Mouse (Mus musculus) WW6 (cell line): ENCODE measurements around the gene Lgr6.

Experiments
- DNase-seq: peaks from one replicate; pipeline ENCODE4 v3.0.0-alpha.2; 2013; ENCODE audit warnings: low read depth, low spot score

Gene Lgr6

DNA sequence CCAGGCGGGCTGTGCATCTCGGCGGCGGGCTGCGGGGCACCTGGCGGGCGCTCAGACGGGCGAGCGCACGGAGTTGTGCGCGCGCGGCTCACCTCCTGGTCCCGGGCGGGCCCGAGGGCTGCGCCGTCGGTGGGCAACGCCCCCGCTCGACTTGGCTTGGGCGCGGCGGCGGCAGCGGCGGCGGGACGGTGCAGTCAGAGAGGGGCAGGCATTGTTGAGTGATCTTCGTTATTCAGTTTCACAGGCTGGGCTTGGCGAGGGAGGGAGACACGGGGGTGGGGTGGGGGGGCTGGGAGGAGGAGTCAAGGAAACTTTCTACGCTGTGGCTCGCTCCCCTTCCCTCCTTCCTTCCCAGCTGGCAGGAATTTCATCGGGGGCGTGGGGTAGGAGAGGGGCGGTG, at the start of gene Lgr6:
Gene Lgr6, minus strand, starts transcription at position 153 of the 400 bp plus-strand sequence.
- DNase-seq, result no peak

DNA sequence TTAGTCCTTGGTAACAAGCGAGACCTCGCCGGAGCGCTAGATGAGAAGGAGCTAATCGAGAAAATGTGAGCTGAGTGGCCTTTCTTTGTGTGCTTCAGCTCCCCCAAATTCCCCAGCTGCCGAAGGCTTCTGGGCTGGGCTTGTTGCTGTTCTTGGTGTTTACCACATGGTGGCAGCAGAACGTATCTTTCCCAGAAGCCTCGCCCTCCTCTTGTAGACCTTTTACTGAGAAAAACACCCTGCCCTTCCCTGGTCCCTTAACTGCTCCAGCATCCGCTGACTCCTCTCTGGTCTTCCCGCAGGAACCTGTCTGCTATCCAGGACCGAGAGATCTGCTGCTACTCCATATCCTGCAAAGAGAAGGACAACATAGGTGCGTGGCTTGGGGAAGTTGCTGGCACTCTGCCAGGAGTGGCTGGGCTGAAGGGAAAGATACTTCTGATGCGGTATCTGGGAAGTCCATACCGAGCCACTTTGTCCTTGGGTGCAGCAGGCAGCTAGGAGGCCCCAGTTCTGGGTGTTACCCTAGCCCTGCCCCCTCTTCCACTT, 49.4 kb upstream of the Lgr6 start:
- DNase-seq, result peak; percentile 79

DNA sequence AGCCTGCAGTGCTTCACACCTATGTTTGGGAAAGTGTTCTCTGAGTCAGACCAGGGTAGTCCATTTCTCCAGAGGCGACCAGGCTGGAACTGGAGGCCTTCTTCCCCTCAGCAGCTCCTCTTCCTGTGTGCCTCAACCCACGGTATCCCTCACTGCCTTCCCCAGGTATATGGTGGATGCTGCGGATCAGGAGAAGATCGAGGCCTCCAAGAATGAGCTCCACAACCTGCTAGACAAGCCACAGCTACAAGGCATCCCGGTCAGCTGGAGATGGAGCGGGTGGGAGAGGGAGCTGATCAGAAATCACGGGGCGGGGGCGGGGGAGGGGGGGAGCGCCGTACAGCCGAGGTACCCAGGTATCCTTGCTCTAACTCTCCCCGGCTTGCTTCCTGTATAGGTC, 48.9 kb upstream of the Lgr6 start:
- no peak for DNase-seq

DNA sequence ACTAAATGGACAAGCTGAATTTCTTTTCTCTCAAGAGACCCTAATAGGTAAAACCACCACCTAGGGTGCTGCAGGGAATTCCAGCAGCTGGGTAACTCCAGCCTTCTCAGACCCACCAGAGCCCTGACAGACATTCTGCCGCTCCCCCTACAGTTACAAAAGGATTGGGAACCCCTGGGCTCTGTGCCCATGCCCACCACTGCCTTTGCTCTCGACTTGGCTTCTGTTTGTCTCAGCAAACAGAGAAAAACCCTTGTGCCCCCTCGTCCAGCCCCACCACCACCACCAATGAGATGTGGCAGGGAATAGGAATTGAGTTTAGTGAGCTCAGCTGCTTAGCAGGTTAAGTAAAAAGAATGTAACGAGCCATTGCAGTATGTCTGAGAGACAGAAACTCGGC, 43.9 kb upstream of the Lgr6 start:
- DNase-seq, result no peak

DNA sequence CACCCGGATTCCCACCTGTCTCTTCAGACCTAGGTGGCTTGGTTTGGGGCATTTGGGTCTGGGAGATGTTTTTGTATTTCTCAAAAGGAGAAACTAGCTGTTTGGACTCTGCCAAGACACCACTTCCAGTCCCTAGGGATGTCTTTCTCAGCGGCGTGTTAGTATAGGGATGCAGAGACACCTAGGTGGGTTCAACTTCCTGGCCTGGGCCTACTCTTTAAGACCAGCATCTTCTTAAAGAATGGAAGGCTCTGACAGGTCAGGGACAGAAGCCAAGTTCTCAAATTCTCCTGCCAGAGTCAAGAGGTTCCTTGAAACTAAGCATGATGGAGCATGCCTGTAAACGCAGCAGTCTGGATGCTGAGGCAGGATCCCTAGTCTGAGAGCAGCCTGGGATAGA, 43.4 kb upstream of the Lgr6 start:
- no peak for DNase-seq

DNA sequence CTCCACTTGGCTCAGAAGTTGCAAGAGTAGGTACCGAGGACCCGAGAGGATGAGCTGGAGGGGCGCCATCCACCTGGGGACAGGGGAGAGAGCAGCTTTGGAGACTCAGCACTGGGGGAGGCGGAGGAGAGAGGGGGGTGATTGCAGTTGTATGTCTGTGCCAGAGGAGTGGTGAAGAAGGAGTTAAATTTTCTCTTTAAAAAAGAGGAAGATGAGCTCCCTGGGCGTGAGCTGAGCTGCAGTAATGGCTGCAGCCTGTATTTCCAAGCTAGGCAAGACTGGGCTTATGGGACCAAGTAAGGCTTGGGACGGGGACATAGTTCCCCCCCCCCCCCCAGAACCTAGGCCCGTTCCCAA, 42.6 kb upstream of the Lgr6 start:
- DNase-seq, result no peak

DNA sequence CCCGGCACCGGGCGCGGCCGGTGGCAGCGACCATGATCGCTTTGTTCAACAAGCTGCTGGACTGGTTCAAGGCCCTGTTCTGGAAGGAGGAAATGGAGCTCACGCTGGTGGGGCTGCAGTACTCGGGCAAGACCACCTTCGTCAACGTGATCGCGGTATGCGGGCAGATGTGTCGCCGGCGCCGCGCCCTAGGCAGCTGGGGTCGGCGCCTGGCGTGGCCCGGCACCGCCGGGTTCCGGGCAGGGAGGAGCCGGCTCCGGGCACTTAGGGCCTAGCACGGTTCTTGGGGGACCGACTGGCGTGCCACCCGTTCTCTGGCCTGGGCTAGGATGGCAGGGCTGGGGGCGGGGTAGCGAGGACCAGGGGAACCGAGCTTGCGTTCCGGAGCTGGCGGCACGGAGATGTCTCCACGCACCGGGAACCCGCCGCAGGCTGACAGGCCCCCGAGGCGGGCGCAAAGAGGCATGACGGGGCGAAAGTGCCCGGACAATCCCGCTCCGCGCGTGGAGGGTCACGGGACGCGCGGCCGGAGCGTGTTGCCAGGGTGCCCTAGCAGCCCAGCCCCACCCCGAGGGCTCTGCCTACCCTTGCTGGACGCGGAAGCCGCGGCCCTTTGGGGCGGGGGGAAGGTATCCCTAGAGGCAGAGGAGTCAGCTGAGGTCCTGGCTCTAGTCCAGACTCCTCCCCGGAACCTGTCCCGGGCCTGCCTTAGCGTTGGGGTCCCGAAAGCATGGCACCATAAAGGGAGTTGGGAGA, 42.0 kb upstream of the Lgr6 start:
- DNase-seq, result no peak

DNA sequence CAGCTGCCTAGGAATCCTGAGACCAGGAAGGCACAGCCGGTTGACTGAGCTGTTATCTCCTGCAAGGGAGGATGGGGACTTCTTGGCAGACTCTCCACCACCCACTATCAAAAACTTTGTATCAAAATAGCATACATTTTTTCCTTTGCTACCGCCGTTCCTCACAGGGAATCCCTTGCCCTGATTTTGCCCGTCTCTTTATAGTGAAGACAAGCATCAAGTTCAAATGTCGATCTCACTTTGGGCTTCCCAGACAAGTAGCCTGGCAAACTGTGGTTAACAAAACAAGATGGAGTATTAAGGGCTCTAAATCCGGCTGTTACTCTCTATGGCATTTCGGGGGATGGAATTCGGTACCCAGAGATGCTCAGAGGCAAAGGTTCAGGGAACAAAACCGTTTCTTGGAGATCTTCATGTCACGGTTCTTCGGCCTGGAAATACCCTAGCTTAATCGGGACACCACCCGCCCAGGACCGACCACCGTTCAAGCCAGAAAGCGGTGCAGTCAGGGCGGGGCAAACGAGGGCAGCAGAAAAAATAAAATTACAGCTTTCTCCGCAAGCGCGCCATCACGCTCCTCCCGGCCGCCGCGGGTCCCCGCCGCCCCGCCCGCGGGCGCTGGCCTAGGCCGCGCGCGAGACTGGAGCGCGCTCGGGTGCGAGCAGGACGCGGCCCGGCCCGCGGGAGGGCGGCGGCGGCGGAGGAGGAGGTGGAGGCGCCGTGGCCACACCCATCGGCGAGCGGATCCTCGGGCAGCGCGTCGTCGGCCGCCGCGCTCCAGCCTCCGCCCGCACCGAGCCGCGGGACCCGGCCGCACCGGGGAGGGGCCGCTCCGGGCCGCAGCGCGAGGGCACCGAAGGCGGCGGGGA, 41.2 kb upstream of the Lgr6 start, which contains the start of gene Arl8a:
Gene Arl8a, plus strand, starts transcription at position 748 of the 869 bp plus-strand sequence.
- no peak for DNase-seq

DNA sequence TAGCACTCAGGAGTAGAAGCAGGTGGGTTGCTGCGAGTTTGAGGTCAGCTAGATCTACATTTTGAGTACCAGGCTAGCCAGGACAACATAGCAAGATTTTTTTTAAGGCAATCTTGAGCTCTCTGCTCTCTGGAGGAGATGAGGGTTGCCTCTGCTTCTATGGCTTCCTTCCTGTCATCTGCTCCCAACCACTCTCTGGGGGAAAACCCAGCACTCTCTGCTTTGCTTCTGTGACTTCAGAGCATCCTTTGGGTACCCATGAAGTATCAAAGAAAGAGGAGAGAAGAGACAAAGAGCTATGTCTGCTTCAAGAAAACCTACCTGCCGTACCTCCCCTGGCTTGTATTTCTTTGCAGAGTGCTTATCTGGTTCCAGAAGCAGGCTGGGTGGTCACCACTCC, 38.9 kb upstream of the Lgr6 start:
- DNase-seq, result no peak

DNA sequence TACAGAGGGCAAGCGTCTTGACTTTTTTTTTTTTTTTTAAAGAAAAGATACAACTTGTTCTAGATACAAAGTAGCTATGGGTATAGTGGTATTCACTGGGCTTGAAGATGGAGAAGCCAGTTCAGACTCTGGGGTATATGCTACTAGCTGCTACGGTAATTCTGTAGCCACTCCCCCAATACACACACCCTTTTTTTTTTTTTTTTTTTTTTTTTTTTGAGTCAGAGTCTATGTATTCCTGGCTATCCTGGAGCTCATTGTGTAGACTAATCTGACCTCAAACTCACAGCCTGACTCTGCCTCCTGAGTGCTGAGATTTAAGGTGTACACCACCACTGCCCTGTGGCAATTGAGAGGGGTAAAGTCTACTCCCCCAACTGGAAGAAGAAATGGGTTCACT, 37.4 kb upstream of the Lgr6 start:
- no peak for DNase-seq

DNA sequence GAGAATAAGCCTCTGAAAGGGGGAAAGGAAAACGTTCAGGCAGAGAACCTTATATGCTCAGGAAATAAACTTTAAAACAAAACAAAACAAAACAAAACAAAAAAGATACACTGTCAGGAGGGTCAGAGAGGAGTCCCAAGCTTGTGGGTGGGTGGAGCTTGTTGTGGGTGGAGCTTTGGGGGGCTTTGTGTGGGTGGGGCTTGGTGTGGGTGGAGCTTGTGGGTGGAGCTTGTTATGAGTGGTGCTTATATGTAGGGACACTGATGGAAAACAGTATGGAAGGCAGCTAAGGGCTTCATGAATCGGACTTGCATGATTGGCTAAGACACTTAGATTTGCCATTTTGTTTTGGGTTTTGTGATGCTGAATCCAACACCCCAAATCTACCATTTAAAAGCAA, 34.8 kb upstream of the Lgr6 start:
- DNase-seq, result no peak

DNA sequence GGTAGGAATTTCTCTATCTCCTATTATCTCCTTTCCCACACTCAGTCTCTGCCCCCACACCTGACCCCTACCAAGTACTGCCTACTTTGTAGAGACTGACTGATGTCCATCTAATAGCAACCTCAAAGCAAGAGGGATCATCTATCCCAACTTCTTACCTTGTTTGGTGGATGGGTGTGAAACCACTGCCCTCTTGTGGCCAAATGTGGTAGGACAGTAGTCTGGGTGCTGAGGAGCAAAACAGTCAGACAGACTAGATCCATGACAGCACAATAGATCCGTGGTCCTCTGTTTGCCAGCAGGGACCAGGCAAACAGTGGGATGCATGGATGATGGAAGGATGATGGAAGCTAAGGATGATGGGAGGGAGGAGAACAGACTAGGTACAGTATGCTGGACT, 31.4 kb upstream of the Lgr6 start:
- no peak for DNase-seq

DNA sequence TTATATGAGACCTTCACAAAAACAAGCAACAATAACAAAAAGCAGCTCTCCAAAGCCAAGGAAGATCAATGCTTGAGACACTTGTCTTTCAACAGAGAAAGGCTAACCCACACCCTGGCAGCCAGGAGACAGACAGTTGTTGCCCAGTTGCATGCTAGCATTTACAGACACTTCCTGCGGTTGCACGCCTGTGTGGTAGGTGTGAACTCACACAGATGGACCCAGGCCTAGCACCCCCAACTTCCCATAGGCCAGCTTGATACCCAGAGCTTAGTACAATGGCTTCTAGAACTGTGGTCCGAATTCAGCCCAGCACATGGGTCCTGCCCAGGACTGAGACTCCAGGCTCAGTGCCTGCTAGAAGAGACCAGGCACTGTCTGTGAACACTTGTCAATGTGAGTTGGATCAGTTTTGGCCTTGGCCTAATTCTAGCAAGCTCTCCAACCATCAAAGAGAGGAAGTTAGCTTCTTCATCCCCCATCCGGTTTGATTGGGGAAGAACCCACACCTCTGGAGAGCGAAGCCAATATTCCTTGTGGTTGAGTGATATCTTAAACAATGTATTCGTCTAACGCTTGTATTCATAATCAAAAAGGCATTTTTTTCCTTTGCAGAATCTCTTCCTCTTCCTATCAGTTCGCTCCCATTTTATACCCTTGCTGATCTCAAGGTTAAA, 30.2 kb upstream of the Lgr6 start:
- no peak for DNase-seq

DNA sequence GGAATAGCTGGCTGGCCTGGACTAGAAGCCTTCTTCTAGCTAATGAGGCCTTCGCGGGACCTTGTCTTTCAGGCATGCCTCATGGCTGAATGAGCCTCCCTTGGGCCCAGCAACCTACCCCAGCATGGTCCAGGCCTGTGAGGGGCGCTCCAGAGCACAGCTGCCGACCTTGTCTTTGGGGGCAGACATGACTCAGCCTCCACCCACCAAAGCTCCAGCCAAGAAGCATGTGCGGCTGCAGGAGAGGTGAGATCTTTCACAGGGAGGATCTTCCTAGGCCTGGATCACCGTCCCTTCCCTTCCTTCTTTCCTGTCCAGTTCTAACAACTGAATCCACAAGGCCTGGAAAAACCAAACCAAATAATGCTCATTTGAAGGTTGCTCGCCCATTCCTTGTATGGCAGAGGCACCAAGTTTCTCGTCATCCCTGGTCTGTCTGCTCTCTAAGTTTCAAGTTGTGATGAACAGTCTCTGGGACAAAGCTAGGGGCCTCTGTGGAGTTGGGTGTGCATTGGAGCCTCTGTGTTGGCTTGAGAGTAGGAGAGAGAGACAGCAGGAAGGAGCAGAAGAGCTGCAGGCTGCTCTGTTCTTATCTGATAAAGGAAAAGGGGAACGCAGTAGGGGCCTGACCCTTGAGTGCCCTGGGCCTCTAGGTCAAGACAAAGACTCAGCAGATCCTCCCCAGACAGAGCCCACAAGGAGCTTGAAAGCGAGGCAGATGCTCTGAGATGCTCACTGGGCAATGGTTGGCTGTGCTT, 28.8 kb upstream of the Lgr6 start:
- no peak for DNase-seq

DNA sequence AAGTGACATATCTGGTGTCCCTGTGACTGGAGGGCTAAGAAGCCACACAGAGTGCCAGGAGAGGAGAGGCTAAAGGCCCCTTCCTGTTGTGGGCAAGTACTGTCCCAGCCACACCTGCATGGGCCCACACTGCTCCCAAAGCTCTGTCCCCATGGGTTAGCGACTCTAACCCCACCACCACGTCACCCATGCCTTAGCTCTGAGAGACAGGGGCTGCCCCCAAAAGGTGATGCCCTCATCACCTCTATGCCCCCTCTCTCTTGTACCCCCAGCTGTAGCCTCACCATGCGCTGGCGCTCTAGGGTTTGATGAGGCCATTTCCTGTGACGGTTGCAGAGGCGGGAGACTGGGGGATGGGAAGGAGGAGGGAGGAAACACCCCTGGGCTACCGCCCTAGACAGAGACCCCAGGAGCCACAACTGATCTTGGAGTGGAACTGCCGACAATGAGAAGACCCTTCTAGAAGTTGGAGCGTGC, 27.9 kb upstream of the Lgr6 start:
- no peak for DNase-seq

DNA sequence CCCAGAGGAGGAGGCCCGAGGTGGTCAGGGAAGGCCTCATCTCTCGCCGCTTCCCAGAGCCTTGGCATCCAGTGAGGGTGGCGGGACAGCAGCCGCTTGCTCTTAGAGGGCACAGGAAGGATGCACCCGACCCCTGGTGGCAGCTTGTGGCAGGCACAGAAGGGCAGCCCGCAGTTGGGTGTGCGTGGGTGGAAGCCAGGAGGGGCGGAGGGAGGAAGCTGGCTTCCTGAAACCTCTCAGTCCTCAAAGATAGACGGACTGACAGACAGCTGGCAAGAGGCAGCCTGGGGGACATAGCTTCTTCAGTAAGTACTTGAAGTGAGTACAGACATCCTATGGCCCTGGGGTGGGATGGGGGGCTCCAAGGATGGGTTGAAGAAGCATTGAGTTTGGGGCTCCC, 27.4 kb upstream of the Lgr6 start, which contains the start of gene Ptpn7:
Gene Ptpn7, plus strand, starts transcription at position 228 of the 400 bp plus-strand sequence.
- no peak for DNase-seq

DNA sequence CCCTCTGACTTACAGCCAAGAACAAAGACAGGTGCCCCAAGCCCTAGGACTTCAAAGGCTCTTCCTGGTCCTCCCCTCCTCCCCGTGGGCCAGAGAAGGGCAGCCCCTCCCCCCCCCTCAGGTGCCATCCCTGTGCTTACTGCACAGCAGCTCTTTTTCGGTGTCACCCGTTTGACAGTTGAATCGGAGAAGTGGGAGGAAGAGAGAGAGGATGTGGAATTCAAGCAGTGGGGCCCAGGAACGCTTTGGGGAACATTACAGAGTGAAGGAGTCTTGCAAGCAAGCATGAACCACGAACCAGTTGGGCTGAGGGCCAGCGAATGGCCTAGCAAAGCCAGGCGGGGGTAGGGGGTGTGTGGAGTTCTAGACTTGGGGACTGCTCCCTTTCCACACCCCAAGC, 26.5 kb upstream of the Lgr6 start:
- no peak for DNase-seq

DNA sequence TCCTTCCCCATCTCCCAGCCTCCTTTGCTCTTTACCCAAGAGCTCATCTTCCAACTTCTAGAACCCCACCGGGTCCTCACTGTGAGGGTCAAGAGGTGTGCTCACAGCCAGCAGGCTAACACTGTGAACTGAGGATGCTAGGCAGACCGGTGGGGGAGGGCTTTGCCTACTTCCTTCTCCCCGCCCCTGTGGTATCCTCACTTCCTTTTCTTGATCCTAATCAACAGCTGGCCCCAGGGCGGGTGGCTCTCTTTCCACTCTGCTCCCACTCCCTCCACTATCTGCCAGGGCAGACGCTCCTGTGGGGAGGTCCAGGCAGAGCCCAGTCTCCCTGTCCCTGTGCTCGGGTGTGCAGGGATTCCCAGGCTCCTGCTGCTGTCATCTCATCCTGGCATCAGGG, 26.0 kb upstream of the Lgr6 start:
- no peak for DNase-seq

DNA sequence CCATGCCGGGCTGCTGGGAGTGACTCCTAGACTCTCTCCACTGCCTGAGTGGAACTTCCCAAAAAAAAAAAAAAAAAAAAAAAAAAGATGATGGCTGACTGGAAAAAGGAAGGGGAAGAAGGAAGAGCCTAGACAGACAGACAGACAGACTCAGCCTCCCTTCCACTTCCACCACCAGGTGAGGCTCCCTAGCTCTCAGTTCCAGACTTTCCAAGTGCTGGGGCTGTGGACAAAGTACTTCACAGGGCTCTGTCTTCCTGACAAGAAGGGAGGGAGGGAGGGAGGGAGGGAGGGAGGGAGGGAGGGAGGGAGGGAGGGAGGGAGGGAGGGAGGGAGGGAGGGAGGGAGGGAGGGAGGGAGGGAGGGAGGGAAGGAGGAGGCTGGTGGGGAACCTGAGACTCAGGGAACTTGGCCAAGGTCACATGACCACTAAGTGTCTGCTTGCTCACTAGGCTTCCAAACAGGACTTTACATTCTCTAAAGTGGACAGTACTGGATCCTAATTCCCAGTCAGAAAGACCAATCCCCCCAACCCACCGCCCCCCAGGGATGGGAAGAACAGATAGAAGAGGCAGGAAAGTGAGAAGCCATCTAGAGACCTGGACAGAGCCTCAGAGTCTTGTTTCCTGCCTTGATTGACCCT, 25.4 kb upstream of the Lgr6 start:
- DNase-seq, result no peak

DNA sequence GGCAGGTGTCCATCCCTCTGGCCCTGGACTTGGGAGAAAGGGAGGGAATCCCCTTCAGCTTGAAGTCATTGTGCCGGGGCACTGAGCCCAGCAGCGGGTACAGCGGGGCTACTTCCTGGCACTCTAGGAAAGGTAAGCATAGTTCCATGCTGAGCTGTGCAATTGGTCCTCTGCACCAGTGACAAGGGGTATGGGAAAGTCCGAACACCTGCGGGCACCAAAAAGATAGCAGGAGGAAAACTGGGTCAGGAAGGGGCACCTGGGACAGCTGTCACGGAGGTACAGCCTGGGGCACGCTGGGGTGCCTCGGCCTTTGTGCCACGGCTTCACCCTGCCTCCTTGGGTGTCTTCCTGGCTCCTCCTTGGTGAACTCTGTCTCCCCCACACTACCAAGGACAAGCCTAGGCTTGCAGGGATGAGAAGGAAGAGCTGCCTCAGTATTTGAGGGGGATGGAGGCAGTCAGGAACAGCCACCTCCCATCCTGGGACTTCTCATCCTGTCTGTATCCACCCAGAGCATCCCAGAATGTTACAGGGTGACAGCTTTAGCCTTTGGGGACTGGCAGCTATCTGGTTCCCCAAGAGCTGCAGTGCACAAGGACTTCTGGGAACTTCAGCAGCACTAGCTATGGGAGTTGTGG, 24.6 kb upstream of the Lgr6 start:
- DNase-seq, result no peak
